Mouse (Mus musculus): Measurements from ENCODE around the gene Mcts2. TPM values are rescaled to one million over a fixed set of nuclear protein-coding genes. Genes with fewer than 3 reads are reported as not detected.

Gene Mcts2
- polyA plus RNA-seq, 1 experiment from 2014 or later = 30.1 TPM

DNA sequence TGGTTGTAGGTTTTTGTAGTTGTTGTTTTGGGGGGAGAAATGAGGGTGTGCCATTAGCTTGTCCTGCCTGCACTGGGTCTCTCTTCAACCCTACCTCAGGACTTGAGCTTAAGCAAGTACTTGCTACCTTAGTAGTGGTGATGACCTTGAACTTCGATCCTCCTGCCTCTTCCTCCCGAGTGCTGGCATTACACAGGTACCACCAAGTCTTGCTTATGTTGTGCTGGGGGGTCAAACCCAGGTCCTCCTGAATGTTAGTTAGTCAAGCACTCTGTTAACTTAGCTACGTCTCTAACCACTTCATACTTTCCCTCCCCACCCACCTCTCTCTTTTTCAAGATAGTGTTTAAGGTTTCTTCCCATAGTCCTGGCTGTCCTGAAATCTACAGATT is 37.5 kb downstream of the Mcts2 start:
- 0 out of 2 replicates have a peak overlapping the region, but pooled peaks have one; percentile 34 for H3K9ac ChIP-seq (replicated peaks; ENCODE audit: low read depth, low read length)
- H3K27me3 ChIP-seq (ENCODE audit: control insufficient read depth, insufficient read depth, low read length) = no peaks in the 10 kb centered on the region
- H3K36me3 ChIP-seq (ENCODE audit: control insufficient read depth, insufficient read depth, low read length) = no peaks in the 10 kb centered on the region
- 74% methylated on average over 3 of the region's 3 CpGs for WGBS
- peak overlapping the region; percentile 27; the same call in 1 of the 2 replicates for H3K27ac ChIP-seq (ENCODE audit: low read length)
- no peaks in the 10 kb centered on the region for H3K9me3 ChIP-seq (ENCODE audit: control insufficient read depth, low read depth, low read length)
- H3K4me1 ChIP-seq (ENCODE audit: control insufficient read depth, insufficient read depth, low read length) = peaks cover 32% of the 10 kb centered on the region
- ATAC-seq (ENCODE audit: insufficient number of reproducible peaks, insufficient read depth, low FRiP score, low read depth) = no peak
- peak overlapping the region; percentile 56 for H3K4me2 ChIP-seq (replicated peaks; ENCODE audit: low read depth, low read length)
- H3K4me3 ChIP-seq (ENCODE audit: low read depth, low read length) = peak overlapping the region; percentile 27

DNA sequence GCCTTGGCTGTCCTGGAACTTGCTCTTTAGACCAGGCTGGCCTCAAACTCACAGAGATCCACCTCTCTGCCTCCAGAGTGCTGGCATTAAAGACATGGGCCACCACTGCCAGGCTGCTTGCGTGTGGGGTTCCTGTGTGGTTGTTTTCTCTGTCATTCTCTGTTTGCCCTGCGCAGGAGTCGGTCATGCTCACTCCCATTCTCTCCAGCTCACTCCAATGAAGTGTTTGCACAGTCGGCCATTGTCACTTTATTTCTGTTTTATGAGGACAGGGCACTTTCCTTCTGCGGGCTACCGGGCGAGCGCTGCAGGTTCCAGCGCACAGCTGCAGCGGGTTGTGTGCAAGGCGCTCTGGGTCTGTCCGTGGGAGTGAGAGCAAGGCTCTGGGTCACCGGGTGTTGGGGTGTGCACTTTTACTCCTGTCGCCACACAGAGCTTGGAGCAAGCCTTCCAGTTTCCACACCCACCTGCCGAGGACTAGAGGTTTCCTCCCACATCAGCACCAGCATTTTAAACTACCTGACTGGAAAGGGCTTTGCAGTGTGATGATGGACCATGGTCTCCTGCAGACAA is 38.4 kb downstream of the Mcts2 start:
- Histone ChIP-seq H3K36me3 (ENCODE audit: control insufficient read depth, insufficient read depth, low read length) (no peaks in the 10 kb centered on the region), H3K4me1 (ENCODE audit: control insufficient read depth, insufficient read depth, low read length) (peaks cover 41% of the 10 kb centered on the region), H3K4me2 (replicated peaks; ENCODE audit: low read depth, low read length) (no peak overlapping the region), H3K4me3 (ENCODE audit: low read depth, low read length) (no peak overlapping the region), H3K27me3 (ENCODE audit: control insufficient read depth, insufficient read depth, low read length) (no peaks in the 10 kb centered on the region), H3K9ac (replicated peaks; ENCODE audit: low read depth, low read length) (no peak overlapping the region), H3K27ac (ENCODE audit: low read length) (peak overlapping the region; percentile 44; the same call in 1 of the 2 replicates), H3K9me3 (ENCODE audit: control insufficient read depth, low read depth, low read length) (no peaks in the 10 kb centered on the region)
- ATAC-seq (ENCODE audit: insufficient number of reproducible peaks, insufficient read depth, low FRiP score, low read depth) = no peak
- 56% methylated on average over 15 of the region's 15 CpGs for WGBS

DNA sequence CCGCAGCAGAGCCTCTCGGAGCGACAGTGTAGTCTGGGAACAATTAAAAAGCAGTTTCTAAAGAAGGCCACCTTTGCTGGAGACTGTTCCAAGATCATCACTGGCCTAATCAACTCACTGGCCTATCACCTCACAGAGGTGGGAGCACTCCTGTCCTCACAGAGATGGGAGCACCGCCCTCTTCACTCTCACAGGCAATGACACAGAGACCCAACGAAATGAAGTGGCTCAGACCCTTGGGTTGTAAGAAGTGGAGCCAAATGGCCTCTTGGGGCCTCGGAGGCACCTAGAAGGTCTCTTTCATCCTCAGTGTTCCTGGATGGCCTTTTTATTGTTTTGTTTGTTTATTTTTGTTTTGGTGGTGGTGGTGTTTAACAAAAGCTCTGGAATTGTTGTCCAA is 39.4 kb downstream of the Mcts2 start:
- H3K4me3 ChIP-seq (ENCODE audit: low read depth, low read length) = no peak overlapping the region
- 90% methylated on average over 6 of the region's 6 CpGs for WGBS
- H3K27ac ChIP-seq (ENCODE audit: low read length) = no peak overlapping the region
- H3K27me3 ChIP-seq (ENCODE audit: control insufficient read depth, insufficient read depth, low read length) = no peaks in the 10 kb centered on the region
- H3K9me3 ChIP-seq (ENCODE audit: control insufficient read depth, low read depth, low read length) = no peaks in the 10 kb centered on the region
- no peaks in the 10 kb centered on the region for H3K36me3 ChIP-seq (ENCODE audit: control insufficient read depth, insufficient read depth, low read length)
- no peak overlapping the region for H3K4me2 ChIP-seq (replicated peaks; ENCODE audit: low read depth, low read length)
- no peak for ATAC-seq (ENCODE audit: insufficient number of reproducible peaks, insufficient read depth, low FRiP score, low read depth)
- H3K4me1 ChIP-seq (ENCODE audit: control insufficient read depth, insufficient read depth, low read length) = peaks cover 41% of the 10 kb centered on the region
- H3K9ac ChIP-seq (replicated peaks; ENCODE audit: low read depth, low read length) = no peak overlapping the region

DNA sequence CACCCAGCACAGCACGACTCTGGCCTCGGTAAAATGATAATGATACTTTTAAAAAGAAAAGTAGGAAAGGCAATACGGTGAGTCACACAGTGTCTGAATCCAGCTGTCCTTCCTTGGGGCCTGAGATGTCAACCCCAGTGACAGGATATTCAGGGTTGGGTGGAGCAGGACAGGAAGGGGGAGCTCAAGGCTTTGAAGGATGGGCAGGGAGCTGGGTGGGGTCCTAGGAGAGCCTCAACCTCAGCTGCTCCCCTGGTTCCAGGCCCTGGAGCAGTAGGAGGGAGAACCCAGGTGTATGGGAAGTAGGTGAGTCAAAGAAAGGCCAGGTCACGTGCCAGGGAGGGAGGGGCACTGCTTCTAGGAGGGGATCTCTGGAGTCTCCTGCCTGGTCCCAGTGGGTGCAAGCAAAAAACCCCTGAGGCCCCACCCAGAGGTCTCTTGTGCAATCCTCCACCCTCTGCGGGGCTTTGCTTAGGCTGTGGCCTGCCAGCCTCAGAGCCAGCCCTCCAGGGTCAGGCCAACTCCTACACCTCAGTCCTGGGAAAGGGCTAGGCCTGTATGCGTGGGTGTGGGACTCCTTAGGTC is 40.0 kb downstream of the Mcts2 start:
- Histone ChIP-seq H3K27ac (ENCODE audit: low read length) (peak overlapping the region; percentile 61), H3K4me1 (ENCODE audit: control insufficient read depth, insufficient read depth, low read length) (peaks cover 42% of the 10 kb centered on the region), H3K27me3 (ENCODE audit: control insufficient read depth, insufficient read depth, low read length) (no peaks in the 10 kb centered on the region), H3K9me3 (ENCODE audit: control insufficient read depth, low read depth, low read length) (no peaks in the 10 kb centered on the region), H3K4me2 (replicated peaks; ENCODE audit: low read depth, low read length) (no peak overlapping the region), H3K4me3 (ENCODE audit: low read depth, low read length) (no peak overlapping the region), H3K9ac (replicated peaks; ENCODE audit: low read depth, low read length) (no peak overlapping the region), H3K36me3 (ENCODE audit: control insufficient read depth, insufficient read depth, low read length) (no peaks in the 10 kb centered on the region)
- WGBS = 37% methylated on average over 6 of the region's 6 CpGs
- ATAC-seq (ENCODE audit: insufficient number of reproducible peaks, insufficient read depth, low FRiP score, low read depth) = no peak

DNA sequence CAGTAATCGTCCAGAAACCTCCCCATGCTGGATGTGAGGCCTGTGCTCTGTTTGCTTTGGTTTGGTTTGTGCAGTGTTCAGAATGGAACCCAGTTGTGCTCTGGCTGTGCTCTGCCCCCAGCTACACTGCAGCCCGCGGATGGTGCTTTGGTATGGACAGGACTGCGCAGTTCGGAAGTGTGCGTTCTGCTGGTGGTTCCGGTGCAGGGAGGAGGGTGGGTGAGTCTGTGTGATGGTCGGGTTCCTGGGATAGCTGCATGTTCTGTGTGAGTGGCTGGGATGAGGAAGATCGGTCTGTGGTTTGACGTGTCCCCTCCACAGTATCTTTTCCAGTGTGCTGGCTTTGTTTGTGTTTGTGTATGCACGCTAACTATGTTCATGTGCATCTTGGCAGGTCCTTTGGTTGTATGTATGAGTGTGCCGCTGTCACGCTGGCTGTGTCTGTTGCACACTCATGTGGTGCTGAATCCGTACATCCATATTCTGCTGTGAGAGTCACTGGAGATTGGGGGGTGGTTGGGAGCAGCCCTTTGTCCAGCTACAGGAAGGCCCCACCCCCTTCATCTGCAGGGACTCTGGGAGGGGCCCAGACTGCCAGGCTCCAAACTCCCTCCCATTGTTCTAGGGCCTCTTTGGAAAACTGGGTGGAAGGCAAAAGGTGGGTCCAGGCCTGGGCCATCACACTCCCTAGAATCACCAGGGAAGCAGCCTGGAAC is 41.1 kb downstream of the Mcts2 start:
- H3K27ac ChIP-seq (ENCODE audit: low read length) = peak overlapping the region; percentile 83; the same call in 1 of the 2 replicates
- no peaks in the 10 kb centered on the region for H3K9me3 ChIP-seq (ENCODE audit: control insufficient read depth, low read depth, low read length)
- no peak overlapping the region for H3K4me3 ChIP-seq (ENCODE audit: low read depth, low read length)
- H3K9ac ChIP-seq (replicated peaks; ENCODE audit: low read depth, low read length) = no peak overlapping the region
- no peaks in the 10 kb centered on the region for H3K27me3 ChIP-seq (ENCODE audit: control insufficient read depth, insufficient read depth, low read length)
- no peaks in the 10 kb centered on the region for H3K36me3 ChIP-seq (ENCODE audit: control insufficient read depth, insufficient read depth, low read length)
- ATAC-seq (ENCODE audit: insufficient number of reproducible peaks, insufficient read depth, low FRiP score, low read depth) = 0 out of 2 replicates have a peak, but pooled peaks have one; percentile 4
- H3K4me1 ChIP-seq (ENCODE audit: control insufficient read depth, insufficient read depth, low read length) = peaks cover 50% of the 10 kb centered on the region
- WGBS = 77% methylated on average over 14 of the region's 14 CpGs
- no peak overlapping the region for H3K4me2 ChIP-seq (replicated peaks; ENCODE audit: low read depth, low read length)

DNA sequence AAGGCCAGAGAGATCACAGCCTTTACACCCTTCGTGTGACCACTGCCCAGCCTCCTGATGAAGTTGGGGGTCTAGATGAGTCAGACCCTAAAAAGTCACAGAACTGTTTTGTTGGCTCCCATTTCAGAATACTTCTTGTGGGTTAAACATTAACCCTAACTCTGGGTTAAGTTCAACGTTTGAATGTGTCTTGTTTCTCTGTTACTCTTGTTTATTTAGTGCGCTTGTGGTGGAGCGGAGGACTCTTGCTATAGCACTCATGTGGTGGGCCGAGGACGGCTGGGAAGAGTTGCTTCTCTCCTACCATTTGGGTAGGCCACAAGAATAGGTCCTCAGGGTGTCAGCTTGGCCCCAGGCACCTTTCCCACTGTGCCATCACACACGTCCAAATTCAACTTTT is 41.8 kb downstream of the Mcts2 start:
- ATAC-seq (ENCODE audit: insufficient number of reproducible peaks, insufficient read depth, low FRiP score, low read depth) = no peak
- Histone ChIP-seq H3K9me3 (ENCODE audit: control insufficient read depth, low read depth, low read length) (no peaks in the 10 kb centered on the region), H3K4me2 (replicated peaks; ENCODE audit: low read depth, low read length) (no peak overlapping the region), H3K27me3 (ENCODE audit: control insufficient read depth, insufficient read depth, low read length) (no peaks in the 10 kb centered on the region), H3K36me3 (ENCODE audit: control insufficient read depth, insufficient read depth, low read length) (no peaks in the 10 kb centered on the region), H3K9ac (replicated peaks; ENCODE audit: low read depth, low read length) (no peak overlapping the region), H3K4me3 (ENCODE audit: low read depth, low read length) (no peak overlapping the region), H3K27ac (ENCODE audit: low read length) (peak overlapping the region; percentile 83; the same call in 1 of the 2 replicates), H3K4me1 (ENCODE audit: control insufficient read depth, insufficient read depth, low read length) (peaks cover 55% of the 10 kb centered on the region)
- 67% methylated on average over 7 of the region's 7 CpGs for WGBS

DNA sequence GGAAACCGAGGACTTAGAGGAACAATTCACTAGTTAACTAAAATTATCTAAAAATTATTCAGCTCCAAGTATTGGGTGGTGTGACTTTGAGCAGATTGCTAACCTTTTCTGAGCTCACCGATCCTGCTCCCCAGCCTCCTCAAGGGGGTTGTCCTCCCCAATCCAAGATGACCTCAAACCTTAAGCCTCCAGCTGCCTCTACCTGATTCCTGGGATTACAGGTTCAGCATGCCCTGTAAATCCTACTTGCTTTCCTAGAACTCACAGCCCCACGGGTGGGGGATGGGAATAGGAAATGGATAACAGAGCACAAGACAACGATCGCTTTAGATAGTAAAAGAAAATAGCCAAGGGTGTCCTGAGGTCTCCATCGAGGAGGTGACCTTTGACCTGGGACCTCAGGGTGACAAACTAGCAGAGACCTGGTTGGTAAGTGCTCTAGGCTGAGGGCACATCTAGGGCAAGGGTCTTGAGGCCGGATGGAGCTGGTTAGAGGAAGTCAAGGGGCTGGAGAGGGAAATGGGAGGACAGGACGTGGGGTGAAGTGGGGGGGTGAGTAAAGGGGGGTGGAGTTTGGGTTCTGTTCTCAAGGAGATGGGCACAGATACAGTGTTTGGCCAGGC is 42.3 kb downstream of the Mcts2 start:
- H3K4me2 ChIP-seq (replicated peaks; ENCODE audit: low read depth, low read length) = no peak overlapping the region
- H3K27me3 ChIP-seq (ENCODE audit: control insufficient read depth, insufficient read depth, low read length) = no peaks in the 10 kb centered on the region
- H3K4me1 ChIP-seq (ENCODE audit: control insufficient read depth, insufficient read depth, low read length) = peaks cover 55% of the 10 kb centered on the region
- peak overlapping the region; percentile 83 for H3K27ac ChIP-seq (ENCODE audit: low read length)
- 35% methylated on average over 8 of the region's 8 CpGs for WGBS
- H3K9me3 ChIP-seq (ENCODE audit: control insufficient read depth, low read depth, low read length) = no peaks in the 10 kb centered on the region
- no peak for ATAC-seq (ENCODE audit: insufficient number of reproducible peaks, insufficient read depth, low FRiP score, low read depth)
- H3K36me3 ChIP-seq (ENCODE audit: control insufficient read depth, insufficient read depth, low read length) = no peaks in the 10 kb centered on the region
- no peak overlapping the region for H3K4me3 ChIP-seq (ENCODE audit: low read depth, low read length)
- no peak overlapping the region for H3K9ac ChIP-seq (replicated peaks; ENCODE audit: low read depth, low read length)

DNA sequence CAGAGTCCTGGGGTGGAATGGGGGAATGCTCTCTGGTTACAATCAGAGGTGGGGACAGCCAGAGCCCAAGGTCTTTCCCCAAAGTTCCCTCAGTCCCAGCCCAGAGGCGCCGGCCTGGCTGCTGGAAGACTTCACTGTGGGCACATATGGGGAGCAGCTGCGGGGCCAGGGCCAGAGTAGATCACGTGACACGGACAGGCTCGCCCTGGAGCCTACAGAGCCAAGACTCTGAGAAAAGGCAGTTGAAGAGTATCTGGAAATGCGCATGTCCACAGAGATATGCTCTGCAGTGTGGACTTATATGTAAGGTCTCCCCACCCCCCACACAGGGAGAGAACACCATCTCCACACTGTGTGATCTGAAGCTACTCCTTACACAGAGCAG is 42.8 kb downstream of the Mcts2 start:
- no peak overlapping the region for H3K4me3 ChIP-seq (ENCODE audit: low read depth, low read length)
- H3K36me3 ChIP-seq (ENCODE audit: control insufficient read depth, insufficient read depth, low read length) = no peaks in the 10 kb centered on the region
- no peak overlapping the region for H3K4me2 ChIP-seq (replicated peaks; ENCODE audit: low read depth, low read length)
- WGBS = 17% methylated on average over 7 of the region's 7 CpGs
- H3K27me3 ChIP-seq (ENCODE audit: control insufficient read depth, insufficient read depth, low read length) = no peaks in the 10 kb centered on the region
- ATAC-seq (ENCODE audit: insufficient number of reproducible peaks, insufficient read depth, low FRiP score, low read depth) = peak; percentile 82
- H3K4me1 ChIP-seq (ENCODE audit: control insufficient read depth, insufficient read depth, low read length) = peaks cover 55% of the 10 kb centered on the region
- H3K9me3 ChIP-seq (ENCODE audit: control insufficient read depth, low read depth, low read length) = no peaks in the 10 kb centered on the region
- H3K9ac ChIP-seq (replicated peaks; ENCODE audit: low read depth, low read length) = no peak overlapping the region
- H3K27ac ChIP-seq (ENCODE audit: low read length) = peak overlapping the region; percentile 83
